Mouse (Mus musculus): Measurements from ENCODE around the gene Abhd16b. TPM values are rescaled to one million over a fixed set of nuclear protein-coding genes. Genes with fewer than 3 reads are reported as not detected.

Gene Abhd16b
- polyA plus RNA-seq, 1 experiment from 2014 or later, result not detected

GRCm38 (mm10) chr2:181461536-181462100 lies 31.4 kb upstream of the Abhd16b start:
- ATAC-seq, result no peak
- Histone ChIP-seq H3K9ac (replicated peaks; ENCODE audit: low read depth, low read length) (no peak overlapping the region), H3K9me3 (ENCODE audit: control insufficient read depth, low read length) (no peaks in the 10 kb centered on the region), H3K36me3 (ENCODE audit: control insufficient read depth, insufficient read depth) (no peaks in the 10 kb centered on the region), H3K4me1 (replicated peaks; ENCODE audit: control insufficient read depth, insufficient read depth, low read length) (peaks cover 19% of the 10 kb centered on the region), H3K4me3 (replicated peaks; ENCODE audit: low read length) (no peak overlapping the region), H3K27me3 (replicated peaks; ENCODE audit: control insufficient read depth, insufficient read depth, low read length) (peaks cover 23% of the 10 kb centered on the region), H3K27ac (ENCODE audit: low read length) (no peak overlapping the region), H3K4me2 (ENCODE audit: low read length) (no peak overlapping the region)
- 93% methylated on average over 1 of the region's 1 CpGs for WGBS

- ATAC-seq, result no peak
- no peak overlapping the region for H3K4me2 ChIP-seq (ENCODE audit: low read length)
- H3K36me3 ChIP-seq (ENCODE audit: control insufficient read depth, insufficient read depth), result no peaks in the 10 kb centered on the region
- H3K9me3 ChIP-seq (ENCODE audit: control insufficient read depth, low read length), result no peaks in the 10 kb centered on the region
- no peak overlapping the region for H3K4me3 ChIP-seq (replicated peaks; ENCODE audit: low read length)
- H3K27me3 ChIP-seq (replicated peaks; ENCODE audit: control insufficient read depth, insufficient read depth, low read length), result peaks cover 16% of the 10 kb centered on the region
- 100% methylated on average over 1 of the region's 1 CpGs for WGBS
- no peak overlapping the region for H3K9ac ChIP-seq (replicated peaks; ENCODE audit: low read depth, low read length)
- H3K27ac ChIP-seq (ENCODE audit: low read length), result no peak overlapping the region
- H3K4me1 ChIP-seq (replicated peaks; ENCODE audit: control insufficient read depth, insufficient read depth, low read length), result peaks cover 19% of the 10 kb centered on the region
These were observed 30.4 kb upstream of the Abhd16b start for GRCm38 (mm10) chr2:181462604-181463003.

GRCm38 (mm10) chr2:181463008-181463738 lies 29.8 kb upstream of the Abhd16b start:
- Histone ChIP-seq H3K4me3 (replicated peaks; ENCODE audit: low read length) (no peak overlapping the region), H3K36me3 (ENCODE audit: control insufficient read depth, insufficient read depth) (no peaks in the 10 kb centered on the region), H3K4me1 (replicated peaks; ENCODE audit: control insufficient read depth, insufficient read depth, low read length) (peaks cover 14% of the 10 kb centered on the region), H3K27me3 (replicated peaks; ENCODE audit: control insufficient read depth, insufficient read depth, low read length) (peaks cover 16% of the 10 kb centered on the region), H3K9me3 (ENCODE audit: control insufficient read depth, low read length) (no peaks in the 10 kb centered on the region), H3K4me2 (ENCODE audit: low read length) (no peak overlapping the region), H3K9ac (replicated peaks; ENCODE audit: low read depth, low read length) (no peak overlapping the region), H3K27ac (ENCODE audit: low read length) (no peak overlapping the region)
- 36% methylated on average over 7 of the region's 7 CpGs for WGBS
- ATAC-seq, result peak; percentile 15; the same call in 1 of the 2 replicates

- no peaks in the 10 kb centered on the region for H3K4me1 ChIP-seq (replicated peaks; ENCODE audit: control insufficient read depth, insufficient read depth, low read length)
- H3K4me2 ChIP-seq (ENCODE audit: low read length), result no peak overlapping the region
- H3K27me3 ChIP-seq (replicated peaks; ENCODE audit: control insufficient read depth, insufficient read depth, low read length), result peaks cover 10% of the 10 kb centered on the region
- no peaks in the 10 kb centered on the region for H3K9me3 ChIP-seq (ENCODE audit: control insufficient read depth, low read length)
- no peak for ATAC-seq
- no peak overlapping the region for H3K9ac ChIP-seq (replicated peaks; ENCODE audit: low read depth, low read length)
- WGBS, result 56% methylated on average over 3 of the region's 3 CpGs
- H3K4me3 ChIP-seq (replicated peaks; ENCODE audit: low read length), result no peak overlapping the region
- H3K36me3 ChIP-seq (ENCODE audit: control insufficient read depth, insufficient read depth), result no peaks in the 10 kb centered on the region
- H3K27ac ChIP-seq (ENCODE audit: low read length), result no peak overlapping the region
These were observed 27.6 kb upstream of the Abhd16b start for GRCm38 (mm10) chr2:181465423-181465822.

GRCm38 (mm10) chr2:181470285-181470684 lies 22.7 kb upstream of the Abhd16b start:
- Histone ChIP-seq H3K4me2 (ENCODE audit: low read length) (no peak overlapping the region), H3K27me3 (replicated peaks; ENCODE audit: control insufficient read depth, insufficient read depth, low read length) (no peaks in the 10 kb centered on the region), H3K9ac (replicated peaks; ENCODE audit: low read depth, low read length) (no peak overlapping the region), H3K27ac (ENCODE audit: low read length) (no peak overlapping the region), H3K9me3 (ENCODE audit: control insufficient read depth, low read length) (no peaks in the 10 kb centered on the region), H3K4me1 (replicated peaks; ENCODE audit: control insufficient read depth, insufficient read depth, low read length) (no peaks in the 10 kb centered on the region), H3K36me3 (ENCODE audit: control insufficient read depth, insufficient read depth) (no peaks in the 10 kb centered on the region), H3K4me3 (replicated peaks; ENCODE audit: low read length) (no peak overlapping the region)
- ATAC-seq, result no peak
- WGBS, result 72% methylated on average over 2 of the region's 2 CpGs

GRCm38 (mm10) chr2:181471246-181471645 lies 21.8 kb upstream of the Abhd16b start:
- Histone ChIP-seq H3K4me3 (replicated peaks; ENCODE audit: low read length) (no peak overlapping the region), H3K9ac (replicated peaks; ENCODE audit: low read depth, low read length) (no peak overlapping the region), H3K27ac (ENCODE audit: low read length) (no peak overlapping the region), H3K4me2 (ENCODE audit: low read length) (no peak overlapping the region), H3K4me1 (replicated peaks; ENCODE audit: control insufficient read depth, insufficient read depth, low read length) (no peaks in the 10 kb centered on the region), H3K36me3 (ENCODE audit: control insufficient read depth, insufficient read depth) (no peaks in the 10 kb centered on the region), H3K27me3 (replicated peaks; ENCODE audit: control insufficient read depth, insufficient read depth, low read length) (no peaks in the 10 kb centered on the region), H3K9me3 (ENCODE audit: control insufficient read depth, low read length) (no peaks in the 10 kb centered on the region)
- no peak for ATAC-seq
- 70% methylated on average over 5 of the region's 5 CpGs for WGBS

- H3K9me3 ChIP-seq (ENCODE audit: control insufficient read depth, low read length), result no peaks in the 10 kb centered on the region
- no peaks in the 10 kb centered on the region for H3K36me3 ChIP-seq (ENCODE audit: control insufficient read depth, insufficient read depth)
- ATAC-seq, result no peak
- no peak overlapping the region for H3K4me2 ChIP-seq (ENCODE audit: low read length)
- WGBS, result 86% methylated on average over 1 of the region's 1 CpGs
- H3K4me3 ChIP-seq (replicated peaks; ENCODE audit: low read length), result no peak overlapping the region
- no peaks in the 10 kb centered on the region for H3K27me3 ChIP-seq (replicated peaks; ENCODE audit: control insufficient read depth, insufficient read depth, low read length)
- H3K9ac ChIP-seq (replicated peaks; ENCODE audit: low read depth, low read length), result no peak overlapping the region
- no peaks in the 10 kb centered on the region for H3K4me1 ChIP-seq (replicated peaks; ENCODE audit: control insufficient read depth, insufficient read depth, low read length)
- no peak overlapping the region for H3K27ac ChIP-seq (ENCODE audit: low read length)
These were observed 20.7 kb upstream of the Abhd16b start for GRCm38 (mm10) chr2:181472256-181472827.

GRCm38 (mm10) chr2:181483120-181483519 lies 9.9 kb upstream of the Abhd16b start:
- Histone ChIP-seq H3K36me3 (ENCODE audit: control insufficient read depth, insufficient read depth) (no peaks in the 10 kb centered on the region), H3K27me3 (replicated peaks; ENCODE audit: control insufficient read depth, insufficient read depth, low read length) (no peaks in the 10 kb centered on the region), H3K4me3 (replicated peaks; ENCODE audit: low read length) (no peak overlapping the region), H3K9me3 (ENCODE audit: control insufficient read depth, low read length) (no peaks in the 10 kb centered on the region), H3K9ac (replicated peaks; ENCODE audit: low read depth, low read length) (no peak overlapping the region), H3K27ac (ENCODE audit: low read length) (no peak overlapping the region), H3K4me2 (ENCODE audit: low read length) (no peak overlapping the region), H3K4me1 (replicated peaks; ENCODE audit: control insufficient read depth, insufficient read depth, low read length) (no peaks in the 10 kb centered on the region)
- ATAC-seq, result no peak
- 45% methylated on average over 2 of the region's 2 CpGs for WGBS

- H3K27ac ChIP-seq (ENCODE audit: low read length), result no peak overlapping the region
- no peaks in the 10 kb centered on the region for H3K4me1 ChIP-seq (replicated peaks; ENCODE audit: control insufficient read depth, insufficient read depth, low read length)
- no peaks in the 10 kb centered on the region for H3K36me3 ChIP-seq (ENCODE audit: control insufficient read depth, insufficient read depth)
- H3K4me3 ChIP-seq (replicated peaks; ENCODE audit: low read length), result no peak overlapping the region
- ATAC-seq, result no peak
- H3K9me3 ChIP-seq (ENCODE audit: control insufficient read depth, low read length), result no peaks in the 10 kb centered on the region
- no peaks in the 10 kb centered on the region for H3K27me3 ChIP-seq (replicated peaks; ENCODE audit: control insufficient read depth, insufficient read depth, low read length)
- H3K9ac ChIP-seq (replicated peaks; ENCODE audit: low read depth, low read length), result no peak overlapping the region
- 32% methylated on average over 7 of the region's 7 CpGs for WGBS
- no peak overlapping the region for H3K4me2 ChIP-seq (ENCODE audit: low read length)
These were observed 9.3 kb upstream of the Abhd16b start for GRCm38 (mm10) chr2:181483562-181484318.

Measured in forebrain, embryonic 16.5 days (tissue).